Mouse (Mus musculus) megakaryocyte, embryonic 14.5 days (primary cell): ENCODE results near the gene Stk10.

Experiments used
- FLI1 ChIP-seq: IDR thresholded peaks from 2 replicates; pipeline ENCODE4 v1.6.1; 2012; ENCODE audit warnings: low read length, inconsistent platforms, mixed read lengths
- GATA1 ChIP-seq: IDR thresholded peaks from 3 replicates; pipeline ENCODE4 v1.6.1; 2012; ENCODE audit warnings: mixed read lengths, low read length, inconsistent platforms, borderline replicate concordance

- no peak for TF ChIP-seq FLI1
- TF ChIP-seq GATA1 = no peak
Observed at GRCm38 (mm10) chr11:32521246-32521645, 11.9 kb upstream of the Stk10 start.
